Mouse (Mus musculus): ENCODE results near the gene Fto.

- TF ChIP-seq CTCF (IDR thresholded peaks at IDR 0.05; ENCODE audit: low read depth) (no peak), EP300 (IDR thresholded peaks at IDR 0.05; ENCODE audit: low read depth) (no peak)
Observed at GRCm38 (mm10) chr8:91376785-91377184, 63.5 kb downstream of the Fto start.
